Mouse (Mus musculus): Measurements from ENCODE around the gene Snrpe. TPM values are rescaled to one million over a fixed set of nuclear protein-coding genes. Genes with fewer than 3 reads are reported as not detected.
A peak's percentile ranks its signal among the peaks of the same experiment; 100 is the strongest.

Snrpe gene
- polyA plus RNA-seq, 1 experiment from 2014 or later, result 907 TPM

- Histone ChIP-seq H3K27ac (replicated peaks) (no peak overlapping the region), H3K27me3 (replicated peaks; ENCODE audit: low read depth, poor library complexity, severe bottlenecking) (no peaks in the 10 kb centered on the region), H3K4me1 (peaks cover 11% of the 10 kb centered on the region), H3K4me3 (no peak overlapping the region), H3K36me3 (replicated peaks) (peaks cover 47% of the 10 kb centered on the region), H3K9me3 (no peaks in the 10 kb centered on the region)
- WGBS, result 72% methylated on average over 1 of the region's 1 CpGs
- no peak for DNase-seq (ENCODE audit: low spot score)
Measured at GRCm38 (mm10) chr1:133611436-133611835, 1.3 kb upstream of the Snrpe start.

- Histone ChIP-seq H3K27ac (replicated peaks) (peak overlapping the region; percentile 100), H3K27me3 (replicated peaks; ENCODE audit: low read depth, poor library complexity, severe bottlenecking) (no peaks in the 10 kb centered on the region), H3K4me3 (peak overlapping the region; percentile 97), H3K4me1 (peaks cover 11% of the 10 kb centered on the region), H3K36me3 (replicated peaks) (peaks cover 47% of the 10 kb centered on the region), H3K9me3 (no peaks in the 10 kb centered on the region)
- DNase-seq (ENCODE audit: low spot score), result no peak
- WGBS, result 57% methylated on average over 6 of the region's 6 CpGs
Measured at GRCm38 (mm10) chr1:133610601-133611000, 510 bp upstream of the Snrpe start.

GRCm38 (mm10) chr1:133603174-133603573 is 6.9 kb downstream of the Snrpe start:
- Histone ChIP-seq H3K27ac (replicated peaks) (no peak overlapping the region), H3K4me3 (no peak overlapping the region), H3K4me1 (peaks cover 9% of the 10 kb centered on the region; the same call in 1 of the 2 replicates), H3K36me3 (replicated peaks) (peaks cover 97% of the 10 kb centered on the region), H3K27me3 (replicated peaks; ENCODE audit: low read depth, poor library complexity, severe bottlenecking) (no peaks in the 10 kb centered on the region), H3K9me3 (no peaks in the 10 kb centered on the region)
- no peak for DNase-seq (ENCODE audit: low spot score)
- 94% methylated on average over 4 of the region's 4 CpGs for WGBS

GRCm38 (mm10) chr1:133596298-133597007 is 13.6 kb downstream of the Snrpe start:
- H3K27me3 ChIP-seq (replicated peaks; ENCODE audit: low read depth, poor library complexity, severe bottlenecking), result no peaks in the 10 kb centered on the region
- peaks cover 31% of the 10 kb centered on the region for H3K36me3 ChIP-seq (replicated peaks)
- H3K9me3 ChIP-seq, result no peaks in the 10 kb centered on the region
- peaks cover 32% of the 10 kb centered on the region for H3K4me1 ChIP-seq
- H3K4me3 ChIP-seq, result no peak overlapping the region
- H3K27ac ChIP-seq (replicated peaks), result peak overlapping the region; percentile 59; the same call in 1 of the 2 replicates
- 9% methylated on average over 4 of the region's 4 CpGs for WGBS
- peak; percentile 47 for DNase-seq (ENCODE audit: low spot score)

- Histone ChIP-seq H3K4me3 (no peak overlapping the region), H3K9me3 (0 out of 2 replicates have a peak, but pooled peaks cover 2% of the 10 kb centered on the region), H3K27me3 (replicated peaks; ENCODE audit: low read depth, poor library complexity, severe bottlenecking) (no peaks in the 10 kb centered on the region), H3K36me3 (replicated peaks) (no peaks in the 10 kb centered on the region), H3K27ac (replicated peaks) (no peak overlapping the region), H3K4me1 (no peaks in the 10 kb centered on the region)
- WGBS, result 83% methylated on average over 6 of the region's 6 CpGs
- no peak for DNase-seq (ENCODE audit: low spot score)
Measured at GRCm38 (mm10) chr1:133585995-133586537, 24.0 kb downstream of the Snrpe start.

GRCm38 (mm10) chr1:133571293-133571692 is 38.8 kb downstream of the Snrpe start:
- Histone ChIP-seq H3K27me3 (replicated peaks; ENCODE audit: low read depth, poor library complexity, severe bottlenecking) (no peaks in the 10 kb centered on the region), H3K9me3 (peaks cover 6% of the 10 kb centered on the region), H3K36me3 (replicated peaks) (no peaks in the 10 kb centered on the region), H3K4me1 (peaks cover 4% of the 10 kb centered on the region; the same call in 1 of the 2 replicates), H3K4me3 (no peak overlapping the region), H3K27ac (replicated peaks) (no peak overlapping the region)
- no peak for DNase-seq (ENCODE audit: low spot score)
- 83% methylated on average over 11 of the region's 11 CpGs for WGBS

Other genes with a start within 250 kb of the Snrpe start
- 2.6 and 3.3 TPM in 2 replicates for gene Etnk2, start 246.7 kb downstream of the Snrpe start, polyA plus RNA-seq (2016; fragmentation: Nextera tagmentation; extraction: Ambion mirVana)
- 12.1 and 18.1 TPM in 2 replicates for gene Sox13, start 185.9 kb downstream of the Snrpe start, polyA plus RNA-seq (2016; fragmentation: Nextera tagmentation; extraction: Ambion mirVana)
- not detected in 2 replicates for gene Zbed6, start 50.6 kb upstream of the Snrpe start, polyA plus RNA-seq (2016; fragmentation: Nextera tagmentation; extraction: Ambion mirVana)
- gene Gm38394, start 51.0 kb upstream of the Snrpe start, polyA plus RNA-seq (2016; fragmentation: Nextera tagmentation; extraction: Ambion mirVana), result 5.0 and 6.3 TPM in 2 replicates
- 0.16 and 0.39 TPM in 2 replicates for gene Lax1, start 79.8 kb upstream of the Snrpe start, polyA plus RNA-seq (2016; fragmentation: Nextera tagmentation; extraction: Ambion mirVana)
- gene Atp2b4, start 190.8 kb upstream of the Snrpe start, polyA plus RNA-seq (2016; fragmentation: Nextera tagmentation; extraction: Ambion mirVana), result 4.7 and 5.2 TPM in 2 replicates